Mouse (Mus musculus): ENCODE data around the gene Map3k7. TPM values are rescaled to one million over a fixed set of nuclear protein-coding genes. Genes with fewer than 3 reads are reported as not detected.
"Not testable (repeated sequence)": the region's sequence is repeated elsewhere in the genome, so short reads cannot be mapped to it uniquely, and the experiment has no call there.

Map3k7 gene
- total RNA-seq, 2 experiments from 2014 or later = 58.2 to 62.2 TPM

DNA sequence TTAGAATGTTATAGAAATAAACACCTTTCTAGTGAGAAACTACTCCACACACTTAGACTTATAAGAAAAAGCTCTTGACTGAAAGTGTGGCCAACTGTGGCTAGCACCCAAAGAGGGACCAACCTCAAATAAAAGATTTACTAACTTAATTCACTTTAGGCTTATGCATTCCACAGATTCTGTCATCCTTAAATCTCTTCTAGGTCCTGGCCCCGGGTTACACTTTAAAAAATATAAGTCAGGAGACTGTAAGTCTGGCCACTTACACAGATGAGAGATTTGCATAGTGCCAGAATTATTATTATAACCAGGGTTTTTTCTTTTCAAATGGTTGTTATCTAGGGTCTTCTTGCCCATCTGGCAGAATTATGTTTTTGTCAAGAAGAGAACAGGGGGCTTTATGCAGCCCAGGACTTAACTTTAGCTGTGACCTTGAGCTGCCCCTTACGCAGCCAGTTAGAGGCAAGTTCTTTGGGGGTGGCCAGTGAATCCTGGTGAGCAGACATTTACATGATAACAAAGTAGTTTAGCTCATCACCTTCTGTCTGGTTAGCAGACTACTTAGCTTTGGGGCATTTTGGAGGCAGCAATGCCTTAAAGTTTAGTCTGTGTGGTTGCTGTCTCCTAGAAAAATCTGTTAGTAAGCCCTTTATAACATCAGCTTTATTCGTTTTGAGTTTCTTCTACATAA, 11.5 kb downstream of the Map3k7 start:
- no peak for DNase-seq
- intact Hi-C loops (cut with DNase I) = no loop called here

DNA sequence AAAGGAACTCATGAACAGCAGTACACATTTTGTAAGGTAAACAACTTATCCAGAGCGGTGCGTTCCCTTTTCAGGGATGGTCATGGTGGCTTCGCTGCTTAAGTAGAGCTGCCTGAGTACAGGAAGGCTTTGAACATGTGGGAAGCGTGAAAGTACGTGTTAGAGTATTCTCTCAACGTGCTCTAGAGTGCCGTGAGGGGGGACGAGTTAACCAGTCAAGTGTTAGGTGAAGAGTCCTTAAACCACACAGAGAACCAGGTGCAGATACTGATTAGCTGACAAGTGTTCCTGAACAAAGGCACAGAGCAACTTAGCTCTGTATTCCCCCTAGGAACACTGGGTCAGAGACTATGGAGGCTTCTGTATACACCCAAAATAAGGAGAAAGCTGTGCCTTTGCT, 18.0 kb downstream of the Map3k7 start:
- intact Hi-C loops (cut with DNase I) = no loop called here
- DNase-seq = no peak

DNA sequence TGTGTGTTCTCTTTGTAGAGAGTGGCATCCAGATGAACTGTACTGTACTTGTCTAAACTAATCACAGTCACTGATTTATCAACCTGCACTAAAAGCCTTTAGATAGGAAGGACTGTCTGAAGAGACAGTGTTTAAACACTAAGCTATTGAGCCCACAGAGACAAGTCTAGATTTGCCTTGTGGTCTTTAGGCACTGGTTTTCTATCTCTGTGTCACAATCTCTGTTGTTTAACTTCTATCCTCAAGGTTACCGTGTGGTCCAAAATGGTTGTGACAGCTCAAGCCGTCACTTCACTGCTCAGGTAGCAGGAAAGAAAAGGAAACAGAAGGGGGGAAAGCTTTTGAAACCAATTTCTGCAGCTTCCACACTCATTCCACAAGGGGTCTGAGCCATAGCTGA, 29.5 kb downstream of the Map3k7 start:
- intact Hi-C loops (cut with DNase I) = no loop called here
- no peak for DNase-seq

DNA sequence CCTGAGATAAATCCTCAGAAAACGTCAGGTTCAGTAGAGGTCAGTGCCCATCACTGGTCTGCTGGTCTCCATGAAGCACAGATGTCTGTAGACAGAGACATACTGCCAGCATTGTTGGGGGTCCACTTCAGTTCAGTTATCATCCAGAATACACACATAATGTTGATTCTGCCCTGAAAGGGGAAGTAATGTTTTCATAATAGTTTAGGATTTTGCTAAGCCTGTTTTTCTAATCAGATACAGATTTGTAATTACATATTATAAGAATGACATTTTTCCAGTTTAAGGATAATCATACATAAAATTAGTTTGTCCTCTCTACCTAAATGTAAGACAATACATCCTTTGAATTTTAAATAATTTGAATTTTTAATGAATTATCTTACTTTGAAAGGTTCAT, 30.0 kb downstream of the Map3k7 start:
- no peak for DNase-seq
- intact Hi-C loops (cut with DNase I) = no loop called here

DNA sequence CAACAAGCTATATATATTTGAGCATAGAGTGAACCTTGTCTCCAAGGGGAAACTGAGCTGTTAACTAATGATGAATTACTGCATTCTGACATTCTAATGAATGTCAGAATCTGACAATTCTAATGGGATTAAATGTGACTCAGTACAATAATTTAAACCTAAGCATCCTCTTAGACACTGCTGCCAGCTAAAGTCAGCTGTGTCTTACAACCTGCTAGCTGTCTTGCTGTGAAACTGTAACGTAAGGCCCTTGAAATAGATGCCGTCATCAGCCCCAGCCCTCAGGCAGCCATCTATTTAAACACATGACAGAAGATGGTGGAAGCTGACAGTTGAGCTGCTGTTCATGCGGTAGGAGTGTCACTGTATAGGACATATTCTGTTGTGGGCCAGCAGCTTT, 37.6 kb downstream of the Map3k7 start:
- intact Hi-C loops (cut with DNase I) = no loop called here
- DNase-seq = no peak

DNA sequence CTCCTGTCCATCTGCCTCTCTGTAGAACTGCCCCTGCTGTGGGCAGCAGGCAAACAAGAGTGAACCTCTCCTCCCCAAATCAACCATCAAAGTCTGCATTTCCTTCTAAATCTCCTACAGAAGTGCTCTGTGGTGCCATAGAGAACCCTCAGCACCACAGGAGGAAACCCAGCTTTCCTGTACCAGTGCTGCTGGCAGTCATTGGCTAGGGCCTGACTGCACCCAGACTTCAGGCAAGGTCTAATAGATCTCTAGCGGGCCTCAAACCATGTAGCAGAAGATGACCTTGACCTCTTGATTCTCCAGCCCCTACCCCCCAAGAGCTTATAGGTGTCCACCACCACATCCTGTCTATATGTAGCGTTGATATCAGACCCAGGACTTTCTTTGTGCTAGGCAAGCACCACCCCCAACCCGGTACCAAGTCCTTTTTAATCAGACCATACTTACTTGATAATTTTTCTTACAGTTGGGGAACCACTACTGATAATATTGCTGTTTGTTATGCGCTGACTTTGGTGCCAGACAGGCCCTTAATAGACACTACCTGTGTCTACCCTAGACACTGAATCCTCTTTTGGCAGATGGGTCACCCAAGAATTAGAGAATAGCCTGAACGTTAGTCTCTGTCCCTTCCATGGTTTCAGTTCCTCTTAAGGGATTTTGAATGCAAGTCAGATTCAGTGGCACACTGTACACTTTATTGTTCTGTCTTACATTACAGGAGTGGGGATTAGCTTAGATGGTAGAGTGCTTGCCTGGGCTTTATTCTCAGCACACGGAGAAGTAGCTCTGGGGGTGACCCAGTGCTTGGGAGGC, 41.1 kb downstream of the Map3k7 start:
- no peak for DNase-seq
- intact Hi-C loops (cut with DNase I) = no loop called here

DNA sequence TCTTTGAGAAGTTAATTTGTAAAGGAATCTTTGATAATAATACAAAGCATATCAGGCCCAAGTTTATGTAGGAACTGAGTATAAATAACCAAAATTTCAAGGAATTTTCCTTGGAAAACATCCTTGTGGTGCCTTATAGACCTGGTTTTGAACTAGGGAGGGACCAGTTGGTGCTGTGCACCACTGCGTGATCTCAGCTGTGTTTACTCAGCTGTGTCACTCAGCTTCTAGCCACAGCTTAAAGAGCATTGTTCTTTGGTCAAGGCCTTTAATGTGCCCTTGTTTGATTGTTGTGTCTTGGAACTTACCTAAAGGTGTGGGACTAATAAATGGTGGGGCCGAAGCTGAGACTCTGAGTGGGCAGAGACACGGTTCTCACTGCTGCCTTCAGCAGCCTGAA, 43.3 kb downstream of the Map3k7 start:
- intact Hi-C loops (cut with DNase I) = no loop called here
- no peak for DNase-seq

DNA sequence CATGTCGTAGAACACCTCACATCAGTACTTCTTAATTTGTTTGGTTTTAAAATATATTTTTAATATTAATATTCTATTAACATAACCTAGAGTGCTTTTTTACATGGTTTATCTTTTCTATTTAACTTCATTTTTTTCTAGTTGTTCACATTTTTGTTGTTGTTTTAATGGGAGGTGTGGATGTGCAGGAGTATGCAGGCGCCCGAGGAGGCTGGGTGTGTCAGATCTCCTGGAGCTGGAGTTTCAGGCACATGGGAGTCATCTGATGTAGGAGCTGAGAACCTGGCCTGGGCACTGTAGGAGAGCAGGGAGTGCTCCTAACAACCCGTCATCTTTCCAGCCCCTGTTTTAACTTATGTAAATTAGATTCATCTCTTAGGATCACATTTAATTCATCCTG, 44.2 kb downstream of the Map3k7 start:
- DNase-seq = no peak
- intact Hi-C loops (cut with DNase I) = no loop called here

DNA sequence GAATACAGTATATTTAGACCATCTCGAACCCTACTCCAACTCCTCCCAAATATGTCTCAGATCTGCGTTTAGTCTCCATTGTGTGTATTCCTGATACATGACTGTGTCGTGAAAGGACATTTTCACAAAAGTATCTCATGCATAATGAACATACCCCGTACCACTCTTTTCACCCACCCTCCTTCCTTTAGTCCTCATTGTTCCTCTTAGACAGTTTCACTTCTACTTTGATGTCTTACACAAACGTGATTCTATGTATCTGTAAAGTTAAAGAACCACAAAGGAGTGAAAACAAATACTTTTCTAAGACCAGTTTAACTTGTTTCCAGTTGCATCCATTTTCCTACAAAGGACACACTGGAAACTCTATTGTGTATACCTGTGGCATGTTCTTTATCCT, 46.9 kb downstream of the Map3k7 start:
- intact Hi-C loops (cut with DNase I) = no loop called here

DNA sequence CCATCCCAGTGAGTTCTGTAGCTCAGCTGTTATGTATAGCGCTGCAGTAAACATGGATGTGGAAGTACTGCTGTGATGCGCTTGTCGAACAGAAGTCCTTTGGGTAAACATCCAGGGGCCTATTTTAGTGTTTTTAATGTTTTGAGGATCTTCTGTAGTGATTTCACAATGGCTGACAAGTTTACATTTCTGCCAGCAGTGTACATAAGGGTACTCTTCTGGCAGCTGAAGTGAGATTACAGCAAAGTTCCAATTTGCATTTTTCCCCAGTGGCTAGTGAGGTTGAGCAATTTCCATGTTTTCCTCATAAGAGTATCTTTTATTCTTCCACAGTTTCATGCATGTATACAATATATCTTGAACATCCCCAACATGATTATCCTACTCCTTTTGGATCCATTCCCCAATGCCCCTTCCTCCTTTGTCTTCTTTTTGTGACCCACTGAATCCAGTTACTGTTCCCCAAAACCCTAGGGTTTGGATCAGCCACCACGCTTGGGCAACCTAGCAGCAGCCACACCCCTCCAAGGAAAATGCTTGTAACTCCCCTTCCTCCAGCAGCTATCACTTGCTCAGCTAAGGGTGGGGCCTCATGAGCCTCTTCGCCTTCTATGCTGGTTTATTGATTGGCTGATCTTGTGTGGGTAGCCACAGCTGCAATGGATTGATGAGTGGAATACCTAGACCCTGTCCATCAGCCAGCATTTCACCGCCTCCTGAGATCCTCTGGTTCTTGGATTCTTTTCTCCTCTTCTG, 47.5 kb downstream of the Map3k7 start:
- intact Hi-C loops (cut with DNase I) = no loop called here
- DNase-seq = no peak

More for the DNA sequence above, 46.9 kb downstream of the Map3k7 start:
- DNase-seq = no peak

DNA sequence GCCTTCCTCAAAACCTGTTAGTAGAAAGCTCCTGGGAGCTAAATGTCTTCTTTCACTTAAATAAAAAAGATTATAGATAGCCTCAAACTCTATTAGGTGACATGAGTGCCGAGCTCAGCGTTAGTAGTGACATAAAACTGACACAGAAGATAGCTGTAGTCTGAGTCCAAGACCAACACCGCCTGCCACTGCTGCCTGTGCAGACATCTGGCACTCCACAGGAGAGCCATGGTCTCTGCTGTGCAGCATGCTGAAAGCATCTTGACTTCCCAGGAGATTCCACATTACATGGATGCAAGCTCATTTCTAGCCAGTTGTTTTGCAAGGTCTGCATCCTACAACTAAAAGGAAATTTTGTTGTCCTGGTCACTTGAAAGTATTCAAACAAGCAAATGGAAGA, 57.2 kb downstream of the Map3k7 start:
- intact Hi-C loops (cut with DNase I) = no loop called here

DNA sequence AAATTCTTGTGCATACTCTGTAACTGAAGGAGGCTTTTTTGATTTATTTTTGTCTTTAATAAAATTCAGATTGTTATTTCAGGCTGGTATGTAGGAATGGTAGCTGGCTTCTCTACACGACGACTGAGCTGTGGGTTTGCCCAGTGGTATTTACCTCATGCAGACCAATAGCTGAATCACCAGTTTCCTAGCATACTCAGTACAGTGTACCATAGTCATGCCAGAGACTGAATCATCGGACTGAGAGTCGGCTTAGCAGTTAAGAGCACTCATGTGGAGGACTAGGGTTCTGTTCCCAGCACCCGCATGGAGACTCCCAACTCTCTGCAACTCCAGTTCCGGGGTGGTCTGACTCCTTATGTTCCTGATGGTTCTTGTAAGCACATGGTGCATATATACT, 58.4 kb downstream of the Map3k7 start:
- DNase-seq = no peak
- intact Hi-C loops (cut with DNase I) = no loop called here

More for the DNA sequence above, 57.2 kb downstream of the Map3k7 start:
- peak; percentile 16 for DNase-seq

DNA sequence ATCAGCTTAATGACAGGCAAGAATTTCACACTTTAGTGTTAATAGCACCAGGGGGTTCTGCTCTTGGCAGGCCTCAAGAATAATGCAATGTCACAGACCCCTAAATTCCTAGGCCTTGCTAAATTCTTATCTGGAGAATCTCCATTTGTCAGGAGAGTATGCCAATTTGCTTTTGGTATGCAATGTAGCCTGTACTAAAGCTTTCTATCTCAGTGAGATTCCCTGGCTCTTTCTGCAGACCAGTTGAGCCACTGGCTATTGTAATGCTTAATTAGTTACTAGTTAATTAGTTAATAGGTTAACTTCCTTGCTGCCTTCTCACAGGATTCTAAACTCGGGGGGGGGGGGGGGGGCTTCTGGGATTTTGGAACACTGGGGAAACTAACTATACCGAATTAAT, 60.3 kb downstream of the Map3k7 start:
- DNase-seq; intact Hi-C loops (cut with DNase I): not testable (repeated sequence)

DNA sequence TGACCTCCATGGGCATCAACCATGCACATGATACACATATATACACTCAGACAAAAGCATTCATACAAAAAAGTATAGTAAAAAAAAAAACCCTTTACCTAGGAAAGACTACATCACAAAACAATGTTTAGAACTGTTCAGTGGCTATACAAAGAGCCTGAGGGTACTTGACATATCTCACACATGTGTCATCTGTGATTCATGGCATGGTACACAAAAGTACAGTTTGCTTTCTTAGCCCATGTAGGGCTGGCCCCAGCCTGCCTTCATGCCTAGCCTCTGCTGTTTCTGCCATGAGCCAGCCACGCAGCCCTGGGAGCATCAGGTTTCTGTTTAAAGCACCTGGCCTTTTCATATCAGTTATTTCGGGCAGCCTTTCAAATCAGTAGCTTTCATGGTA, 61.2 kb downstream of the Map3k7 start:
- DNase-seq = no peak
- intact Hi-C loops (cut with DNase I) = no loop called here

DNA sequence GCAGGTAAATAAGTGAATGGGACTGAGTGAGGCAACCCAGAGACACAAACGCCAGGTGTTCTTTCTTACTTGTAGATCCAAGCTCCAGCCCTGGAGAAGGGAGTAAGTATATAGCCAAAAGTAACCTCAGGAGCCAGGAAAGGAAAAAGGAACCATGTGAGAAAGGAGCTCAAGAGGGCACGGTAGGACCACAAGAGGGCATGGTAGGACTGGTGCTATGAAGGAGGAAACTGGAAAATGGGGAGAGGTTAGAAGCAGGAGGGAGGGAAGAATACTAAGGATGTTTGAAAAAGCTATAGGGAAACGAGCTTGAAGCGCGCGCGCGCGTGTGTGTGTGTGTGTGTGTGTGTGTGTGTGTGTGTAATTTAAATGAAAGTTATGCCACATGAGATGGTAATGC, 63.2 kb downstream of the Map3k7 start:
- intact Hi-C loops (cut with DNase I) = no loop called here
- DNase-seq = no peak

DNA sequence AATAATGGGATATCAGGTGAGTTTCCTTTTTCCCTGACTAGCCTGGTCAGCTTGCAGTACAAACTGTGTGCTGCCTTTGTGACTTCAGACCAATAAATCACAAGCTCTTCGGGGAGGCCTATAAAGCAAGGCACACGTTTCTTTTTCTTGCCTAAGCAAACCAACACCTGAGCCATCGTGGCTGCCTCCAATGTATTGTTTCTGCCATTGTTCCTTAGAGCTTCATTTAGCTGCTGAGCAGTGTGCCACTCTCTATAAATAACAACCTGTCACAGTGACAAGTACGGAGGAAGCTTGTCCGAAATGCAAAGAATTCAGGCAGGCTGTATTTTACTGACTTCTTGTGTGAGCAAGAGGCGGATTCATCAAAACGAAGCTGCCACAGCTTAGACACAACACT, 73.4 kb downstream of the Map3k7 start:
- intact Hi-C loops (cut with DNase I) = no loop called here
- DNase-seq = no peak

DNA sequence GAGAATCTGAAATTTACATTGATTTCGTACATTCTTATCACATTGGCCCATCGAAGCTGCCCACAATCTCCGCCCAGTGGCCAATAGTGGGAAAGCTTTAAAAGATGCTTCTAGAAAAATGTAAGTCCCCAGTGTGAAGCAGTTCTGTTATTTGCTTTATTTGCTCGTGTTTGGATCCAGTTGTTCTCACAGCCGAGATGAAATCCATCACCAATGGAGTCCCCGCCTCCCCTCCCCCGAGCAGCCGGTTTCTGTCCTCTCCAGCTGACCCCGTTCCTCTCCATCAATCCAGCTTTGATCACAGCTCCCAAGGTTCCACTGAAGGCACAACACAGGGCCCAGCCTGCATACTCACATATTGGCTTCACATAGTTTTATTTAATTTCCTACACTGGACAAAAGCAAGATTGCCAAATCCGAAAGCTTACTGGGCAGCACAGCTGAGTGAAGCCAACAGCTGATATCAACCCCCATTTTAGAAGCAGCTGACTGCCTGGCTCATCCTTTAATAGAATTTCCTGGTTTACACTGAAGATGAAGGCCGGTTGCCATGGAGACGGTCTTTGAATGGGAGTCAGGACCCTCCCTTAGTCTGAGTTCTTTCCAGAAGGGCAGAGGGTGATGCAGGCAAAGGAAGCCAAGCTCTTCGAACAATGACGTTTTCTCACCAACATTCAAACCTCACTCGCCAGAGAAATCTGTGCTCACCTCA, 78.0 kb downstream of the Map3k7 start:
- intact Hi-C loops (cut with DNase I) = no loop called here

DNA sequence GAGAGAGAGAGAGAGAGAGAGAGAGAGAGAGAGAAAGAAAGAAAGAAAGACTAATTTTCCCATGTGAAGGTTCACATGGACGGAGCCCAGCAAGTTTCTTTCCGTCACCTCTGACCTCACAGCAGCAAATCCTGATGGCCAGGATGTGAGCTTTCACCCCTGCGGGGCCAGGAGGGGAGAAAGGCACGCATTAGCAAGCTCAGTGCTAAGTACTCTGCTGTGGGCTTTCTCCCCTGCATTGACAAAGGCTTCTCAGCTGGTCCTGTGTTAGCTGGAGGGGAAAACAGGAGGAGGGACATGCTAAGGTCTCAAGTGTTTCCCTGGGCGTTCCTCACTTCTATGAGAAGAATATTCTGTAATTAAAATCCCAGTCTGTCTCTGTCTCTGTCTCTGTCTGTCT, 81.3 kb downstream of the Map3k7 start:
- DNase-seq = no peak
- intact Hi-C loops (cut with DNase I) = no loop called here

More for the DNA sequence above, 78.0 kb downstream of the Map3k7 start:
- peak; percentile 79 for DNase-seq

DNA sequence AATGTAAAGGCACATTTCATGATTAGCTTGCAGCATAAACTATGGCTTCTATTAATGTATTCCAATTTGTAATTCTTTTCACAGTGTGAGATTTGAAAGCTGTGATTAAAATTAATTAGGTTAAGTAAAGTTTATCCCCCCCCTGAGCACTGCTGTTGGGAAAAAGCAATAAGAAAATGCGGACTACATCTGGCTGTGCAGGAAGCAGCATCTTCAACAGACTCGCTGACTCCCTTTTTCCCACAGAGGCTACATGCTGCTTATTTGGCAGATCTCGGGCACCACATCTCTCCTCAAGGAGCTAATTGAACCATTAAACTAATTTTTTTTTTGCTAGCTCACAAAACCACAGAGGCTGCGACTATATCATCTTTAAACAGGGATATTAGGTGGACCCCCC, 85.9 kb downstream of the Map3k7 start:
- intact Hi-C loops (cut with DNase I) = loop anchor here (10.0 kb wide), 1 partner anchor 605 kb away; the partner anchor contains the start of gene Mdn1
- no peak for DNase-seq

DNA sequence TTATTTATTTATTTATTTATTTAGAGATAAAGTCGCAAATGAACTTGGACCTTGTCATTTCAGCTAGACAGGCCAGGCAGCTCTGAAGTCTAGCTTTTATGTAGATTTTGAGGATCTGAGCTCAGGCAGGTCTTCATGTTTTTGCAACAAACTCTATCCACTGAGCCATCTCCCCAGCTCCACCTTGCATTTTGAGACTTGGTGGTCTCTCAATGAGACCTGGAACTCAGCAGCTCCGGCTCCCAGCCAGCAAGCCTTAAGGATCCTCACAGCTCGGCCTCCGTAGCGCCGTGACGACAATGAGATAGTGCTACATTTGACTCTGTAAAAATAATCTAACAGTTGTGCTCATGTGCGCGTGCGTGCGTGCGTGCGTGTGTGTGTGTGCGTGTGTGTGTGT, 89.3 kb downstream of the Map3k7 start:
- no peak for DNase-seq
- intact Hi-C loops (cut with DNase I) = loop anchor here (10.0 kb wide), 1 partner anchor 602 kb away; the partner anchor contains the start of gene Mdn1

Data from left cerebral cortex, postnatal 4 days (tissue).